Mouse (Mus musculus) liver, postnatal 0 days (tissue): Measurements from ENCODE around the gene Clec1b.

ENCODE experiments used
- CTCF ChIP-seq: sonication (generic); IDR thresholded peaks from 2 replicates; pipeline ENCODE4 v1.5.1; 2016; ENCODE audit warnings: antibody characterized with exemption, low read depth
- EP300 ChIP-seq: IDR thresholded peaks from 2 replicates; pipeline ENCODE4 v1.6.1; 2016; ENCODE audit warnings: antibody characterized with exemption, low read depth, mild to moderate bottlenecking

DNA sequence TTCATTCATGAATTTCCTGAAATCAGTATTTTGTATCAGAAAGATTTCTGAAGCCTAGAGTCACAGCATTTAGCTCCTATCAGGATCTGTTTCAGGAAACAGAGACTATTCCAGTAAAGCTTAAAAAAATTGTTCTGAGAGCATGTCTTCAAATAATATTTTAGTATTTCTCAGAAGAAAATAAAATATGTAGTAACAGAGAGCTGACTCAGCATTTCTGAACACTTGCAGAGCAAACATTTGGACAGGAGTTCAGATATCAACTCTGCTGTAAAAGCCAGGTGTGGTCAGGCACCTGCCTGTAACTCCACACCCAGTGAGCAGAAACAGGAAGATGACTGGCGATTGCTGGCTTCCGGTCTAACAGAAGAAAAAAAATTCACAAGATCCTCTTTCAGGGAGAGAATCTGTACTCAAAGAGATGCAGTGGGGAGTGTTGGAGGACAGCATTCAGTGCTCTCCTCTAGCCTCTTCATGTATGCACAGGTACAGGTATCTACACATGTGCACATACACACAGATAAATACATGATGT, 22.1 kb upstream of the Clec1b start:
- TF ChIP-seq CTCF (no peak), EP300 (no peak)
